Mouse (Mus musculus) neural tube, embryonic 14.5 days (tissue): ENCODE measurements at regions not wholly inside any gene's neighbourhood (a gene's known extent, or its start where the extent isn't known, plus 50 kb on each side); places are given as distances from the start of the nearest gene placed in this dataset.
A peak's percentile ranks its signal among the peaks of the same experiment; 100 is the strongest.

Experiments
- ATAC-seq: fragments of 200-750 bp; cut with Nextera tagmentation; 2 replicates; pipeline ENCODE4 v1.8.0; 2017; ENCODE audit warnings: low read depth, mild to moderate bottlenecking, moderate TSS enrichment, moderate library complexity
- H3K27ac ChIP-seq: fragments of 300-500 bp; sonication (generic); 2 replicates; pipeline ENCODE4 v1.5.1; 2014; ENCODE audit warnings: low read depth, mild to moderate bottlenecking, control low read depth, low read length, moderate library complexity, mixed read lengths
- H3K27me3 ChIP-seq: fragments of 300-500 bp; sonication (generic); 2 replicates; pipeline ENCODE4 v1.6.1; 2014; ENCODE audit warnings: low read length; ENCODE audit not compliant: control insufficient read depth, insufficient read depth
- H3K36me3 ChIP-seq: fragments of 300-500 bp; sonication (generic); 2 replicates; pipeline ENCODE4 v1.6.1; 2014; ENCODE audit warnings: low read length, mixed read lengths; ENCODE audit not compliant: control insufficient read depth, insufficient read depth
- H3K4me1 ChIP-seq: fragments of 300-500 bp; sonication (generic); 2 replicates; pipeline ENCODE4 v1.6.1; 2014; ENCODE audit warnings: low read length; ENCODE audit not compliant: control insufficient read depth, insufficient read depth
- H3K4me2 ChIP-seq: fragments of 300-500 bp; sonication (generic); 2 replicates; pipeline ENCODE4 v1.6.1; 2014; ENCODE audit warnings: mild to moderate bottlenecking, low read depth, low read length, control low read depth
- H3K4me3 ChIP-seq: fragments of 300-500 bp; sonication (generic); 2 replicates; pipeline ENCODE4 v1.5.1; 2014; ENCODE audit warnings: low read depth, low read length, control low read depth, mixed read lengths
- H3K9ac ChIP-seq: fragments of 300-500 bp; sonication (generic); replicated peaks from 2 replicates; pipeline ENCODE4 v1.6.1; 2014; ENCODE audit warnings: low read depth, mild to moderate bottlenecking, control low read depth, low read length, mixed read lengths
- H3K9me3 ChIP-seq: fragments of 300-500 bp; sonication (generic); 2 replicates; pipeline ENCODE4 v1.6.1; 2016; ENCODE audit warnings: low read length; ENCODE audit not compliant: control insufficient read depth
- WGBS: fragments of 180-500 bp; shearing (Covaris S2); extraction: QIAGEN DNeasy Blood & Tissue Kit; methylation state at CpG from one replicate; pipeline ENCODE4 v1.1.7; 2014; 5-methylcytosine and 5-hydroxymethylcytosine counted together

- no peaks in the 10 kb centered on the region for H3K4me1 ChIP-seq
- H3K36me3 ChIP-seq: no peaks in the 10 kb centered on the region
- no peak overlapping the region for H3K9ac ChIP-seq
- H3K27ac ChIP-seq: no peak overlapping the region
- no peak for ATAC-seq
- H3K4me2 ChIP-seq: no peak overlapping the region
- no peak overlapping the region for H3K4me3 ChIP-seq
- no peaks in the 10 kb centered on the region for H3K9me3 ChIP-seq
- 90% methylated on average over 2 of the region's 2 CpGs for WGBS
- H3K27me3 ChIP-seq: no peaks in the 10 kb centered on the region
These were observed 981.0 kb upstream of the Lrrc6 start for GRCm38 (mm10) chr15:67481733-67482132.

DNA sequence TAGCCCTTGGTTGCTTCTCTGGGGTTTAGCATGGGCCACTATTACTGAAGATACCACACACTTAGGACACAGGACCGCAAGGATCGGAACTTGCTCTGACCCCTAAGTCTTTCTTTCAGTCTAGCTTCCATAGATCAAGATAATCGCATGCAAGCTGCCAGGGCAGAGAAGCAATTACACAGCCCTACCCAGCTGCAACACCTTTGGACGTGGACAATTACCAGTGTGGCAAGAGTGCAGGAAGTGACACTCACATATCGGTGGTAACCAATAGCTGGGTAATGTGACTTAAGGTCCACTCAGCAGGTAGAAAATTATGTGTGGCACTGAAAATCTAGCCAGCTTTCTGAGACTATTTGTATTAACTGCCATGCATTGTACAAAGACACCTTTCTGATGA, 973.6 kb upstream of the Lrrc6 start:
- Histone ChIP-seq H3K4me2 (no peak overlapping the region), H3K9me3 (no peaks in the 10 kb centered on the region), H3K36me3 (no peaks in the 10 kb centered on the region), H3K9ac (no peak overlapping the region), H3K27ac (no peak overlapping the region), H3K4me3 (no peak overlapping the region), H3K4me1 (no peaks in the 10 kb centered on the region), H3K27me3 (no peaks in the 10 kb centered on the region)
- no peak for ATAC-seq
- 89% methylated on average over 5 of the region's 5 CpGs for WGBS

DNA sequence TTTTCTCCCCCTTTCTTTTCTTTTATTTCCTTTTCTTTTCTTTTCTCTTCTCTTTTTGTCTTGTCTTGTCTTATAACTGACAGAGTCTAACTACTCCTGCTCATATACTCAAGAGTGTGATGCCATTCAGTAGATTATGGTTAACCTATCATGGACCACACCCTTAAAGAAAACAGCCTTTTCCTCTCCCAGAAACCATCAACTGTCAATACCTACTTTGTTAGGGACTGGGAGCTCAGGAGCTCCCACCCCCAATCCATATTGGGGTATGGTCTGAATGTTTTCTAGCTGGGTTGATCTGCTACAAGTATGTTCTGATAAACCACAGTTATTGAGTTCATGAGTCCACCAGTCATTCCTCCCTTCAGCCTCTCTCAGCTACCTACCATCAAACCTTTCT, 972.3 kb upstream of the Lrrc6 start:
- no peak for ATAC-seq
- Histone ChIP-seq H3K27me3 (no peaks in the 10 kb centered on the region), H3K27ac (no peak overlapping the region)

DNA sequence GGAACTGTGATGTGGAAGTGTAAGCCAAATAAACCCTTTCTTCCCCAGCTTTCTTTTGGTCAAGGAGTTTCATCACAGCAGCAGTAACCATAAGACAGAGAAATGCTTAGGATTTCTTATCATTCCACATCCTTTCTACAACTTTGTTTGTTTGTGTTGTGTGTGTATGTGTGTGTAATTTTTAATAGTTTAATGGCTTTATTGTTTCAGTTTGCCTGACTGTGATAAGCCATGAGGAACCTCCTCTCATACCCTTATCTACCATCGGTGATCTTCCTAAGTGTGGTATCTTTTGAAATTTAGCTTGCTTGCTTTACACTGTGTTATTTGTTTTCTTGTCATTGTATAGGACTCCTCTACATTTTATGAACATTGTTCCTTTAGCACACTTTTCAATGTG, 970.6 kb upstream of the Lrrc6 start:
- Histone ChIP-seq H3K9me3 (no peaks in the 10 kb centered on the region), H3K4me3 (no peak overlapping the region), H3K9ac (no peak overlapping the region), H3K4me1 (no peaks in the 10 kb centered on the region), H3K4me2 (no peak overlapping the region), H3K27ac (no peak overlapping the region), H3K27me3 (no peaks in the 10 kb centered on the region), H3K36me3 (no peaks in the 10 kb centered on the region)
- no peak for ATAC-seq
- WGBS: 100% methylated on average over 1 of the region's 1 CpGs

More for the DNA sequence above, 972.3 kb upstream of the Lrrc6 start:
- Histone ChIP-seq H3K9ac (no peak overlapping the region), H3K9me3 (no peaks in the 10 kb centered on the region), H3K4me2 (no peak overlapping the region), H3K4me3 (no peak overlapping the region), H3K36me3 (no peaks in the 10 kb centered on the region), H3K4me1 (no peaks in the 10 kb centered on the region)

DNA sequence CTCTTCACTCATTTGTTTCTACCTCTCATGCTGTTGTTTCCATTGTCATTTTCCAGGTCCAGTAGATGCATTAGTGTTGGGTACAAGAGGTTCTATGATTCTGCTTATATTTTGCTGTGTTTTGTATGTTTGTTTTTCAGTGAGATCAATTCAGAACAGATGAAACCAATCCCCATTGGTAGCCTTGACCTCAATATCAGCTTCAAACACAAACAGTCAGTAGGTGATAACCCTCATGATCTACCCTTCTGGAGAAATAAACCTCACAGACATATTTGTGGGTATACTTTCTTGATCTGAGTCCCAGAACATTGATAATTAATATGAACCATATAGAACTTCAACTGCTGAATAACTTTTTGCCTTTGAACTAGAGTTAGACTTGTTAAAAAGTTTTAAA, 969.3 kb upstream of the Lrrc6 start:
- Histone ChIP-seq H3K4me3 (no peak overlapping the region), H3K4me1 (no peaks in the 10 kb centered on the region), H3K36me3 (no peaks in the 10 kb centered on the region), H3K9me3 (no peaks in the 10 kb centered on the region), H3K27ac (no peak overlapping the region), H3K9ac (no peak overlapping the region), H3K27me3 (no peaks in the 10 kb centered on the region), H3K4me2 (no peak overlapping the region)
- no peak for ATAC-seq

DNA sequence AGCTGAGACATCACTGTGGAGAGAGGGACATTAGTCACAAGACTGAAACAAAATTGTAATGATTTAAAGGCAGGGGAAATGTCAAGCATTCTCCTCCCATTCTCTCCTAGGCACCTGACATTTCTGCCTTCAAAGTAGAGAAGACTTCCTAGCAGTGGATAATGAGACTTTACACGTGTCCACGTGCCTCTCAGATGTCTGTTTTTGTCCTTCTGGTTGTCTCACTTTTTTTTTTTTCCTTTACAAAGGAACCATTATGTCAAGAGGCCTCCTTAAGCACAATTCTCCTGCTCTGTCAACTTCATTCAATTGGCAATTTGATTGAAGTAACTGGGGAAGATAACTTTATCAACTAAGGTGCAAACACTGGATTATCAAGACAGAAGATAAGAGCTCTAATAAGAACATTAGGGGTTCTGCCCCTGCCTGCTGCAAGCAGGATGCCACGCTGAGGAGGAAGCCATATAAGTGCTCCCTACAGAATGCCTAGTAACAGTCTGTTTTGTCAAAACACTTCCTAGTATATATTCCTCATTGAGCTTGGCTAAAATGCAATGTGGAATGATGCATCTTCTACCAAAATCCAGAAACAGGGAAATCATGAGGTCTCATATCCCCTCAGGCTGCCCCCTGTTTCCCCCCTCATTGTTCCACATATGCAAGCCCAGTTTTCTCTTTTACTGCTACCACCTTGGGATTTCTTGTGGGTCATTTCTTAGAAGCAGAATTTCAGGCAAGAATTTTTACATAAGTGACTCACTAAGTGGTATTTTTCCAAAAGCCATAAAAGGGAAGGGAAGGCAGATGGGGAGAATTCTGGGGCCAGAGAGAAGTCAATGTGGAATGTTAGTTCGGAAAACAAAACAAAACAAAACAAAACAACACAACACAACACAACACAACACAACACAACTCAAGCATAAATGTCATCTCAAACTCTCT, 967.0 kb upstream of the Lrrc6 start:
- H3K27ac ChIP-seq: no peak overlapping the region
- ATAC-seq: no peak
- H3K9ac ChIP-seq: no peak overlapping the region
- H3K27me3 ChIP-seq: no peaks in the 10 kb centered on the region
- H3K9me3 ChIP-seq: no peaks in the 10 kb centered on the region
- no peak overlapping the region for H3K4me3 ChIP-seq
- H3K36me3 ChIP-seq: no peaks in the 10 kb centered on the region
- H3K4me2 ChIP-seq: no peak overlapping the region
- no peaks in the 10 kb centered on the region for H3K4me1 ChIP-seq
- 45% methylated on average over 4 of the region's 4 CpGs for WGBS

GRCm38 (mm10) chr15:67462863-67463262, 962.2 kb upstream of the Lrrc6 start:
- H3K9me3 ChIP-seq: no peaks in the 10 kb centered on the region
- 93% methylated on average over 3 of the region's 3 CpGs for WGBS
- no peak overlapping the region for H3K27ac ChIP-seq
- no peaks in the 10 kb centered on the region for H3K4me1 ChIP-seq
- H3K9ac ChIP-seq: no peak overlapping the region
- H3K36me3 ChIP-seq: no peaks in the 10 kb centered on the region
- no peak overlapping the region for H3K4me3 ChIP-seq
- ATAC-seq: no peak
- H3K27me3 ChIP-seq: no peaks in the 10 kb centered on the region
- no peak overlapping the region for H3K4me2 ChIP-seq

DNA sequence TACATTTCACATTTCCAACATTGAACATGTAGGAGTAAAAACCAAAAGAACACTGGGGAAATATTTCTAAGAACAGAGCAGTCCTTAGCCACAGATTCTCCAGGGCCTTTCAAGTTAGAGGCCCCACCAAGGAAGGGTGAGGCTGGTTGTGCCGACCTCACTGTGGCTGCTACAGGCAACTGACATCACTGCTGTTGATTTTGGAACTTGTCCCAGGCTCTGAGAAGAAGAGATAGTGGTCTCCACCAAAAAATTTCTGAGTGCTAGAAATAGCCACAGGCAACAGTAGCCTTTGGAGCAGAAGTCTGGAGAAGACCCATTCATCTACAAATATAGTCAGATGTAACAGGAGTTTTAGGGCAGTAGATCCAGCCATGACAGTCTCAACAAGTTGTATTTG, 959.7 kb upstream of the Lrrc6 start:
- 76% methylated on average over 1 of the region's 1 CpGs for WGBS
- no peak overlapping the region for H3K9ac ChIP-seq
- no peaks in the 10 kb centered on the region for H3K9me3 ChIP-seq
- no peak for ATAC-seq
- no peak overlapping the region for H3K4me3 ChIP-seq
- no peaks in the 10 kb centered on the region for H3K4me1 ChIP-seq
- no peaks in the 10 kb centered on the region for H3K27me3 ChIP-seq
- no peaks in the 10 kb centered on the region for H3K36me3 ChIP-seq
- no peak overlapping the region for H3K4me2 ChIP-seq
- no peak overlapping the region for H3K27ac ChIP-seq

- Histone ChIP-seq H3K27ac (no peak overlapping the region), H3K9me3 (no peaks in the 10 kb centered on the region), H3K4me3 (no peak overlapping the region), H3K36me3 (no peaks in the 10 kb centered on the region), H3K27me3 (no peaks in the 10 kb centered on the region), H3K9ac (no peak overlapping the region), H3K4me2 (no peak overlapping the region), H3K4me1 (no peaks in the 10 kb centered on the region)
- 28% methylated on average over 2 of the region's 2 CpGs for WGBS
- ATAC-seq: peak; percentile 58; the same call in 1 of the 2 replicates
These were observed 933.6 kb upstream of the Lrrc6 start for GRCm38 (mm10) chr15:67434284-67434683.
